Mouse (Mus musculus) liver, embryonic 14.5 days (tissue): Measurements from ENCODE around the gene Krtap11-1. TPM values are rescaled to one million over a fixed set of nuclear protein-coding genes. Genes with fewer than 3 reads are reported as not detected.

Source experiments
- ATAC-seq: fragments of 200-750 bp; cut with Nextera tagmentation; 2 replicates; pipeline ENCODE4 v1.8.0; 2017; ENCODE audit warnings: moderate number of reproducible peaks, mild to moderate bottlenecking, moderate library complexity; ENCODE audit not compliant: insufficient read depth
- DNase-seq, 3 experiments: peaks; one replicate each; pipeline ENCODE4 v3.0.0-alpha.2; 2012 to 2013; ENCODE audit warnings: low read depth in 3 of 3, low spot score in 3 of 3
- H3K27ac ChIP-seq: fragments of 300-500 bp; sonication (generic); 2 replicates; pipeline ENCODE4 v1.5.1; 2014; ENCODE audit warnings: moderate library complexity, mild to moderate bottlenecking, control low read depth, inconsistent platforms
- H3K27me3 ChIP-seq: fragments of 300-500 bp; sonication (generic); 2 replicates; pipeline ENCODE4 v1.6.1; 2014; ENCODE audit warnings: mild to moderate bottlenecking, low read length, moderate library complexity; ENCODE audit not compliant: control insufficient read depth, insufficient read depth
- H3K36me3 ChIP-seq: fragments of 300-500 bp; sonication (generic); replicated peaks from 2 replicates; pipeline ENCODE4 v1.6.1; 2014; ENCODE audit warnings: low read depth; ENCODE audit not compliant: control insufficient read depth, insufficient read depth
- H3K4me1 ChIP-seq, 2 experiments: fragments of 200-500 bp in 1 of 2; fragments of 300-500 bp in 1 of 2; sonication (generic) in 1 of 2; replicated peaks; 2 replicates each; pipeline ENCODE4 v1.6.1; 2012 to 2014; ENCODE audit warnings: antibody characterized with exemption in 1 of 2, inconsistent platforms in 1 of 2, low read length in 1 of 2; ENCODE audit not compliant: control insufficient read depth in 2 of 2, insufficient read depth in 2 of 2
- H3K4me2 ChIP-seq: fragments of 300-500 bp; sonication (generic); 2 replicates; pipeline ENCODE4 v1.6.1; 2014; ENCODE audit warnings: low read depth, mild to moderate bottlenecking, control low read depth, moderate library complexity
- H3K4me3 ChIP-seq, 2 experiments: fragments of 200-500 bp in 1 of 2; fragments of 300-500 bp in 1 of 2; sonication (generic) in 1 of 2; 2 replicates each; pipeline ENCODE4 v1.5.1; 2012 to 2014; ENCODE audit warnings: low read depth in 2 of 2, low read length in 2 of 2, mild to moderate bottlenecking in 2 of 2, control low read depth in 1 of 2, inconsistent platforms in 1 of 2, moderate library complexity in 1 of 2; ENCODE audit not compliant: insufficient read depth in 1 of 2
- H3K9ac ChIP-seq: fragments of 300-500 bp; sonication (generic); replicated peaks from 2 replicates; pipeline ENCODE4 v1.6.1; 2014; ENCODE audit warnings: mild to moderate bottlenecking, control low read depth, moderate library complexity
- H3K9me3 ChIP-seq: fragments of 300-500 bp; sonication (generic); 2 replicates; pipeline ENCODE4 v1.6.1; 2016; ENCODE audit warnings: low read length, mixed read lengths; ENCODE audit not compliant: control insufficient read depth
- CTCF ChIP-seq: IDR thresholded peaks from 2 replicates; pipeline ENCODE4 v1.5.1; 2016; ENCODE audit warnings: antibody characterized with exemption, low read depth, control low read depth
- EP300 ChIP-seq: IDR thresholded peaks from 2 replicates; pipeline ENCODE4 v1.6.1; 2016; ENCODE audit warnings: antibody characterized with exemption, low read depth
- WGBS: fragments of 180-500 bp; shearing (Covaris S2); extraction: QIAGEN DNeasy Blood & Tissue Kit; methylation state at CpG from one replicate; pipeline ENCODE4 v1.1.7; 2014; ENCODE audit not compliant: insufficient replicate concordance; 5-methylcytosine and 5-hydroxymethylcytosine counted together
- polyA plus RNA-seq, 2 experiments: library from polyadenylated mRNA; depleted of rRNA in 1 of 2; stranded (reverse) in 1 of 2; unstranded in 1 of 2; fragments of >200 nt; fragmentation: Nextera tagmentation in 1 of 2; extraction: Ambion mirVana in 1 of 2; gene quantifications; 2 replicates each; pipeline versions ENCODE4 v1.2.1 to v1.2.3; 2012 to 2014

Krtap11-1 gene
- polyA plus RNA-seq, 2 experiments = not detected

DNA sequence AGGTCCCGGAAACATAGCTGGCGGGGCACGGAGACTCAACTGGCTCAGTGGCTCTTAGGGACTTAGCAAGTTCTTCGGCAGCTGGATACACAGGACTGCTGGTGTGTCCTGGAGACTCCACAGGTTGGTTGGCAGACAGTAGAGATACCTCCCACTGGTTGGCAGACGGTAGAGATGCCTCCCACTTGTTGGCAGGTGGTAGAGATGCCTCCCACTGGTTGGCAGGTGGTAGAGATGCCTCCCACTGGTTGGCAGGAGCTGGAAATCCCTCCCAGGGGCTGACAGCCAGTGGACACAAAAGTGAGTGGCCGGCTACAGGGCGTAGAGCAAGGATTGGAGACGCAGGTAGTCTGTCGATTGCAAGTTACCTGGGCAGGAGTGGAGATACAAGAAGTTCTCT, 467 bp downstream of the Krtap11-1 start:
- Histone ChIP-seq H3K27me3 (no peaks in the 10 kb centered on the region), H3K27ac (no peak overlapping the region), H3K9me3 (no peaks in the 10 kb centered on the region), H3K4me2 (no peak overlapping the region), H3K4me1 (no peaks in the 10 kb centered on the region), H3K9ac (no peak overlapping the region), H3K36me3 (no peaks in the 10 kb centered on the region), H3K4me3 (no peak overlapping the region)
- no peak for TF ChIP-seq CTCF
- ATAC-seq = no peak
- 77% methylated on average over 9 of the region's 9 CpGs for WGBS
- no peak for DNase-seq

- Histone ChIP-seq H3K27me3 (no peaks in the 10 kb centered on the region), H3K4me3 (no peak overlapping the region), H3K9ac (no peak overlapping the region), H3K4me1 (no peaks in the 10 kb centered on the region), H3K9me3 (no peaks in the 10 kb centered on the region), H3K36me3 (no peaks in the 10 kb centered on the region), H3K4me2 (no peak overlapping the region), H3K27ac (no peak overlapping the region)
- TF ChIP-seq EP300 (no peak), CTCF (no peak)
- no peak for DNase-seq
- ATAC-seq = no peak
- 65% methylated on average over 6 of the region's 6 CpGs for WGBS
Observed at GRCm38 (mm10) chr16:89569136-89569535, 1.8 kb downstream of the Krtap11-1 start.

DNA sequence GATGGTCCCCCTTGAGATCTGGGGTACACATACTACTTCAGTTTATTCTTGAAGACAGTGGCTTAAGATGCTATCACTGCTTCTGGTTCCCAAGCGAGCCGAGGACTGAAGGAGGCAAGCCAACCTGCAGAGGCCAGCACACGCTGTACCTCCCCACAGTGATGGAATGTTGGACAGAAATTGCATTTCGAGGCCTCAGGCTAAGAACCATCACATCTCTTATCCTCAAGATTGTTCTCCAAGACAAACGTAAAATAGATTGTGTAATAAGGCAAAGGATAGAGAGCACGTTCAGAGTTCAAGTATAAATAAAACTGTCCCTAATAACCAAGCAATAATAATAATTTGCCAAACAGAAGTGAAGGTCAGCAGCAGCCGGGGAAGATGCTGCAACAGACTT, 2.8 kb downstream of the Krtap11-1 start:
- ATAC-seq (no peak), DNase-seq (no peak)
- Histone ChIP-seq H3K9me3 (no peaks in the 10 kb centered on the region), H3K27ac (no peak overlapping the region), H3K4me2 (no peak overlapping the region), H3K27me3 (no peaks in the 10 kb centered on the region), H3K36me3 (no peaks in the 10 kb centered on the region), H3K4me3 (no peak overlapping the region), H3K4me1 (no peaks in the 10 kb centered on the region), H3K9ac (no peak overlapping the region)
- TF ChIP-seq EP300 = no peak
- no peak for TF ChIP-seq CTCF
- WGBS = 44% methylated on average over 7 of the region's 7 CpGs

- ATAC-seq (no peak), DNase-seq (no peak)
- H3K36me3 ChIP-seq = no peaks in the 10 kb centered on the region
- TF ChIP-seq CTCF (no peak), EP300 (no peak)
- no peak overlapping the region for H3K4me3 ChIP-seq
- H3K4me1 ChIP-seq = no peaks in the 10 kb centered on the region
- H3K27me3 ChIP-seq = no peaks in the 10 kb centered on the region
- no peak overlapping the region for H3K27ac ChIP-seq
- no peak overlapping the region for H3K9ac ChIP-seq
- H3K4me2 ChIP-seq = no peak overlapping the region
- no peaks in the 10 kb centered on the region for H3K9me3 ChIP-seq
Observed at GRCm38 (mm10) chr16:89550298-89550697, 20.7 kb downstream of the Krtap11-1 start.

- Histone ChIP-seq H3K4me1 (no peaks in the 10 kb centered on the region), H3K4me2 (no peak overlapping the region), H3K9me3 (no peaks in the 10 kb centered on the region), H3K27ac (no peak overlapping the region), H3K4me3 (no peak overlapping the region), H3K9ac (no peak overlapping the region), H3K36me3 (no peaks in the 10 kb centered on the region), H3K27me3 (no peaks in the 10 kb centered on the region)
- ATAC-seq = no peak
- TF ChIP-seq EP300 (no peak), CTCF (no peak)
- WGBS = 56% methylated on average over 5 of the region's 5 CpGs
- DNase-seq = no peak
Observed at GRCm38 (mm10) chr16:89538031-89538484, 32.9 kb downstream of the Krtap11-1 start.

GRCm38 (mm10) chr16:89537349-89537748, 33.6 kb downstream of the Krtap11-1 start:
- no peak for DNase-seq

More at GRCm38 (mm10) chr16:89537349-89537748, 33.6 kb downstream of the Krtap11-1 start:
- ATAC-seq = no peak
- Histone ChIP-seq H3K4me3 (no peak overlapping the region), H3K4me1 (no peaks in the 10 kb centered on the region), H3K27me3 (no peaks in the 10 kb centered on the region), H3K36me3 (no peaks in the 10 kb centered on the region), H3K27ac (no peak overlapping the region), H3K4me2 (no peak overlapping the region), H3K9ac (no peak overlapping the region), H3K9me3 (no peaks in the 10 kb centered on the region)
- TF ChIP-seq EP300 (no peak), CTCF (no peak)
- WGBS = 70% methylated on average over 6 of the region's 6 CpGs
